In genomic region chr11:115512004-115512403, GRCm38 (mm10) we compare ENCODE assay signal across 9 mouse cellular contexts. TPM values are rescaled to one million over a fixed set of nuclear protein-coding genes. Genes with fewer than 3 reads are reported as not detected.
DNase-seq lines count a peak whose midpoint lies in the region; ATAC-seq and TF ChIP-seq lines count a peak whose summit lies in the region.
"Had no signal": no experiment of that assay in that cellular context is flagged by ENCODE, and none has a peak within 500 bp of the region (broad histone marks: within the 10 kb centered on the region; RNA-seq: fewer than 3 reads in every experiment).

No protein-coding gene starts in this region.

- TF ChIP-seq CTCF in thymus, adult 2 months (IDR thresholded peaks at IDR 0.05; ENCODE audit: borderline replicate concordance, control insufficient read depth, extremely low read depth, insufficient read depth, low read length, poor library complexity), result no peak
- TF ChIP-seq CTCF in liver, embryonic 14.5 days (IDR thresholded peaks at IDR 0.05; ENCODE audit: low read depth), result no peak

- peak overlapping the region; percentile 97 for H3K9ac ChIP-seq in liver, embryonic 14.5 days (replicated peaks)

- H3K27me3 ChIP-seq in erythroblast, embryonic 14.5 days (ENCODE audit: control insufficient read depth), result no peaks in the 10 kb centered on the region
- no peaks in the 10 kb centered on the region for H3K27me3 ChIP-seq in thymus, adult 2 months (ENCODE audit: control insufficient read depth, insufficient read depth, low read length)
- H3K27me3 ChIP-seq in liver, embryonic 14.5 days (ENCODE audit: control insufficient read depth, insufficient read depth, low read length), result no peaks in the 10 kb centered on the region

- no peak for TF ChIP-seq POLR2A in thymus, adult 2 months (IDR thresholded peaks at IDR 0.05; ENCODE audit: control insufficient read depth, extremely low read depth, insufficient read depth, low read length, poor library complexity)

- WGBS in thymus, adult 2 months, result 76% methylated on average over 3 of the region's 3 CpGs
- 52% methylated on average over 3 of the region's 3 CpGs for whole genome bisulfite sequencing in liver, embryonic 14.5 days (ENCODE audit: insufficient replicate concordance)

- ATAC-seq in erythroblast, adult 5-6 weeks (replicated peaks; ENCODE audit: low FRiP score, poor library complexity, severe bottlenecking), result no peak
- no peak for ATAC-seq in liver, embryonic 14.5 days (ENCODE audit: insufficient read depth)

- H3K27ac ChIP-seq in thymus, adult 2 months (ENCODE audit: control insufficient read depth, insufficient read depth, low read length), result peak overlapping the region; percentile 60; the same call in 1 of the 2 replicates
- H3K27ac ChIP-seq in liver, embryonic 14.5 days, result peak overlapping the region; percentile 92

- H3K4me2 ChIP-seq in liver, embryonic 14.5 days (ENCODE audit: low read depth), result peak overlapping the region; percentile 99

- TF ChIP-seq EP300 in liver, embryonic 14.5 days (IDR thresholded peaks at IDR 0.05; ENCODE audit: low read depth), result no peak

- H3K9me3 ChIP-seq in erythroblast, embryonic 14.5 days (ENCODE audit: control insufficient read depth, low read length), result no peaks in the 10 kb centered on the region
- H3K9me3 ChIP-seq in liver, embryonic 14.5 days (ENCODE audit: control insufficient read depth, low read length), result no peaks in the 10 kb centered on the region

- DNase-seq in thymus, adult 2 months, result no peak
- no peak for DNase-seq in thymus, postnatal 0 days (ENCODE audit: low spot score)
- DNase-seq in liver, embryonic 14.5 days (ENCODE audit: low read depth in 3 of 3, low spot score in 3 of 3), result no peak
- no peak for DNase-seq in cerebellum, adult 8-10 months
- no peak for DNase-seq in left cerebral cortex, adult 8-10 months (ENCODE audit: low spot score in 2 of 2)
- DNase-seq in left cerebral cortex, postnatal 25 days (ENCODE audit: low spot score in 2 of 2), result no peak

- peaks cover 27% of the 10 kb centered on the region for H3K36me3 ChIP-seq in erythroblast, embryonic 14.5 days (ENCODE audit: control insufficient read depth)
- H3K36me3 ChIP-seq in thymus, adult 2 months (ENCODE audit: control insufficient read depth, insufficient read depth, low read length), result no peaks in the 10 kb centered on the region
- H3K36me3 ChIP-seq in liver, embryonic 14.5 days (replicated peaks; ENCODE audit: control insufficient read depth, insufficient read depth, low read depth), result no peaks in the 10 kb centered on the region

- intact Hi-C loops in left cerebral cortex, postnatal 25 days (cut with DNase I), result loop anchor here (2.0 kb wide), 1 partner anchor 21 kb away; the partner anchor contains the start of gene Nt5c

- peak overlapping the region; percentile 85 for H3K4me3 ChIP-seq in erythroblast, embryonic 14.5 days (replicated peaks)
- H3K4me3 ChIP-seq in thymus, adult 2 months (ENCODE audit: control insufficient read depth, insufficient read depth, low read length), result no peak overlapping the region
- peak overlapping the region; percentile 80 to 98 for H3K4me3 ChIP-seq in liver, embryonic 14.5 days (ENCODE audit: insufficient read depth in 1 of 2, low read depth in 2 of 2, low read length in 2 of 2)

- H3K4me1 ChIP-seq in erythroblast, embryonic 14.5 days (ENCODE audit: control insufficient read depth), result peaks cover 78% of the 10 kb centered on the region
- peaks cover 49% of the 10 kb centered on the region for H3K4me1 ChIP-seq in thymus, adult 2 months (replicated peaks; ENCODE audit: control insufficient read depth, insufficient read depth, low read length)
- H3K4me1 ChIP-seq in liver, embryonic 14.5 days (replicated peaks; ENCODE audit: control insufficient read depth in 2 of 2, insufficient read depth in 2 of 2, low read length in 1 of 2), result peaks cover 54 to 65% of the 10 kb centered on the region in 2 experiments

RNA-seq across cellular contexts. Expression of gene Jpt1, which starts 2.2 kb away (rescaled TPM):
- polyA plus RNA-seq in erythroblast, embryonic 14.5 days (2012), result 82.3 and 86.6 TPM in 2 replicates
- 105 and 112 TPM in 2 replicates for total RNA-seq in erythroblast, adult 5-6 weeks (2015; ENCODE audit: low replicate concordance)
- total RNA-seq in erythroblast, adult 5-6 weeks (2017; ENCODE audit: low replicate concordance), result 114 and 134 TPM in 2 replicates
- 654 and 686 TPM in 2 replicates for polyA plus RNA-seq in thymus, adult 2 months (2012; rRNA removed)
- polyA plus RNA-seq in thymus, postnatal 0 days (2015; fragmentation: Nextera tagmentation; extraction: Ambion mirVana), result 603 and 612 TPM in 2 replicates
- polyA plus RNA-seq in liver, embryonic 14.5 days (2012; rRNA removed), result 138 and 151 TPM in 2 replicates
- 233 and 256 TPM in 2 replicates for polyA plus RNA-seq in liver, embryonic 14.5 days (2014; fragmentation: Nextera tagmentation; extraction: Ambion mirVana)
- 100 to 1,000 TPM; 125 to 152 (median 137) TPM for total RNA-seq in left cerebral cortex, adult 8-10 months (2022)
- total RNA-seq in left cerebral cortex, postnatal 25 days (2021), result 100 to 1,000 TPM; 165 to 168 TPM

RNA-seq across cellular contexts. Expression of gene Nt5c, which starts 20.3 kb away (rescaled TPM):
- polyA plus RNA-seq in erythroblast, embryonic 14.5 days (2012), result 4.8 and 6.4 TPM in 2 replicates
- 32.8 and 52.3 TPM in 2 replicates for total RNA-seq in erythroblast, adult 5-6 weeks (2015; ENCODE audit: low replicate concordance)
- 14.1 and 16.0 TPM in 2 replicates for total RNA-seq in erythroblast, adult 5-6 weeks (2017; ENCODE audit: low replicate concordance)
- 122 and 145 TPM in 2 replicates for polyA plus RNA-seq in thymus, adult 2 months (2012; rRNA removed)
- 210 and 221 TPM in 2 replicates for polyA plus RNA-seq in thymus, postnatal 0 days (2015; fragmentation: Nextera tagmentation; extraction: Ambion mirVana)
- polyA plus RNA-seq in liver, embryonic 14.5 days (2012; rRNA removed), result 27.8 and 31.9 TPM in 2 replicates
- 50.7 and 50.9 TPM in 2 replicates for polyA plus RNA-seq in liver, embryonic 14.5 days (2014; fragmentation: Nextera tagmentation; extraction: Ambion mirVana)
- 10 to 100 TPM; 58.4 to 66.1 (median 61.0) TPM for total RNA-seq in left cerebral cortex, adult 8-10 months (2022)
- total RNA-seq in left cerebral cortex, postnatal 25 days (2021), result 10 to 100 TPM; 60.1 to 66.5 TPM

RNA-seq across cellular contexts. Expression of gene Sumo2, which starts 24.1 kb away (rescaled TPM):
- 31.3 and 32.9 TPM in 2 replicates for polyA plus RNA-seq in erythroblast, embryonic 14.5 days (2012)
- 126 and 222 TPM in 2 replicates for total RNA-seq in erythroblast, adult 5-6 weeks (2015; ENCODE audit: low replicate concordance)
- 154 and 170 TPM in 2 replicates for total RNA-seq in erythroblast, adult 5-6 weeks (2017; ENCODE audit: low replicate concordance)
- polyA plus RNA-seq in thymus, adult 2 months (2012; rRNA removed), result 102 and 105 TPM in 2 replicates
- polyA plus RNA-seq in thymus, postnatal 0 days (2015; fragmentation: Nextera tagmentation; extraction: Ambion mirVana), result 1,265 and 1,278 TPM in 2 replicates
- polyA plus RNA-seq in liver, embryonic 14.5 days (2012; rRNA removed), result 161 and 198 TPM in 2 replicates
- polyA plus RNA-seq in liver, embryonic 14.5 days (2014; fragmentation: Nextera tagmentation; extraction: Ambion mirVana), result 393 and 406 TPM in 2 replicates
- 100 to 1,000 TPM; 262 to 316 (median 290) TPM for total RNA-seq in left cerebral cortex, adult 8-10 months (2022)
- total RNA-seq in left cerebral cortex, postnatal 25 days (2021), result 100 to 1,000 TPM; 298 to 313 TPM

RNA-seq across cellular contexts. Expression of gene Armc7, which starts 36.5 kb away (rescaled TPM):
- polyA plus RNA-seq in erythroblast, embryonic 14.5 days (2012), result 0.73 and 0.87 TPM in 2 replicates
- 2.5 and 3.8 TPM in 2 replicates for total RNA-seq in erythroblast, adult 5-6 weeks (2015; ENCODE audit: low replicate concordance)
- 1.5 and 5.5 TPM in 2 replicates for total RNA-seq in erythroblast, adult 5-6 weeks (2017; ENCODE audit: low replicate concordance)
- polyA plus RNA-seq in thymus, adult 2 months (2012; rRNA removed), result 86.1 and 91.3 TPM in 2 replicates
- polyA plus RNA-seq in thymus, postnatal 0 days (2015; fragmentation: Nextera tagmentation; extraction: Ambion mirVana), result 30.0 and 34.5 TPM in 2 replicates
- polyA plus RNA-seq in liver, embryonic 14.5 days (2012; rRNA removed), result 2.1 and 2.2 TPM in 2 replicates
- polyA plus RNA-seq in liver, embryonic 14.5 days (2014; fragmentation: Nextera tagmentation; extraction: Ambion mirVana), result 2.0 and 2.2 TPM in 2 replicates
- total RNA-seq in left cerebral cortex, adult 8-10 months (2022), result 10 to 100 TPM; 11.6 to 15.1 (median 13.4) TPM
- 10 to 100 TPM; 12.5 to 12.8 TPM for total RNA-seq in left cerebral cortex, postnatal 25 days (2021)

RNA-seq across cellular contexts. Expression of gene Slc16a5, which starts 49.7 kb away (rescaled TPM):
- 0.02 TPM in 1 of 2 replicates, not detected in the other for polyA plus RNA-seq in erythroblast, embryonic 14.5 days (2012)
- total RNA-seq in erythroblast, adult 5-6 weeks (2015; ENCODE audit: low replicate concordance), result not detected in 2 replicates
- total RNA-seq in erythroblast, adult 5-6 weeks (2017; ENCODE audit: low replicate concordance), result not detected in 2 replicates
- 446 and 456 TPM in 2 replicates for polyA plus RNA-seq in thymus, adult 2 months (2012; rRNA removed)
- polyA plus RNA-seq in thymus, postnatal 0 days (2015; fragmentation: Nextera tagmentation; extraction: Ambion mirVana), result 206 and 207 TPM in 2 replicates
- 0.02 TPM in 2 replicates for polyA plus RNA-seq in liver, embryonic 14.5 days (2012; rRNA removed)
- polyA plus RNA-seq in liver, embryonic 14.5 days (2014; fragmentation: Nextera tagmentation; extraction: Ambion mirVana), result 0.05 TPM in 1 of 2 replicates, not detected in the other
- not detected for total RNA-seq in left cerebral cortex, adult 8-10 months (2022)
- total RNA-seq in left cerebral cortex, postnatal 25 days (2021), result not detected
- total RNA-seq: layer of hippocampus, postnatal 14 days had no signal
